Mouse (Mus musculus): ENCODE measurements around the gene Myog. TPM values are rescaled to one million over a fixed set of nuclear protein-coding genes. Genes with fewer than 3 reads are reported as not detected.
A peak's percentile ranks its signal among the peaks of the same experiment; 100 is the strongest.

The Myog gene
- polyA plus RNA-seq, 1 experiment = not detected

DNA sequence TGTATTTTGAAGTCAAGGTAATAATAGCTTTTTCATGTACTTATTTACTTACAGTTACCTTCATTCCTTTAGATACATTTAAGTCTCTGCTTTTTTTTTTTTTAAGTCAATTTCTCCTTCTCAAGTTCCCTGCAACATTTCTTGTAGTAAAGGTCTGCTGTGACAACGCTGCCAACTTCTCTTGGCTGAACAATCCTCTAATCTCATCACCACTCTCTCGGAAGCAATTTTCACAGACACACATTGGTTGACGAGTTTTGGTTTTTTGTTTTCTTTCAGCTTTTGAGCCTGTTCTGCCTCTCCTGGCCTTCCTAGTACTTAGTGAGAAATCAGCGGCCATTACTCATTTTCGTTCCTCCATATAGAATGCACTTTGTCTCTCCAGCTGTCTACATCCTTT is 9.6 kb upstream of the Myog start:
- TF ChIP-seq CTCF (IDR thresholded peaks at IDR 0.05; ENCODE audit: control insufficient read depth, insufficient read depth, low read length) (no peak), POLR2A (IDR thresholded peaks at IDR 0.05; ENCODE audit: borderline replicate concordance, control insufficient read depth, low read depth, low read length) (no peak)
- Histone ChIP-seq H3K4me3 (replicated peaks; ENCODE audit: control insufficient read depth, low read depth, low read length) (no peak overlapping the region), H3K27ac (ENCODE audit: control insufficient read depth, insufficient read depth, low read depth, low read length, poor library complexity) (no peak overlapping the region), H3K4me1 (ENCODE audit: control insufficient read depth, insufficient read depth, low read length) (no peaks in the 10 kb centered on the region)
- 79% methylated on average over 5 of the region's 5 CpGs for WGBS

DNA sequence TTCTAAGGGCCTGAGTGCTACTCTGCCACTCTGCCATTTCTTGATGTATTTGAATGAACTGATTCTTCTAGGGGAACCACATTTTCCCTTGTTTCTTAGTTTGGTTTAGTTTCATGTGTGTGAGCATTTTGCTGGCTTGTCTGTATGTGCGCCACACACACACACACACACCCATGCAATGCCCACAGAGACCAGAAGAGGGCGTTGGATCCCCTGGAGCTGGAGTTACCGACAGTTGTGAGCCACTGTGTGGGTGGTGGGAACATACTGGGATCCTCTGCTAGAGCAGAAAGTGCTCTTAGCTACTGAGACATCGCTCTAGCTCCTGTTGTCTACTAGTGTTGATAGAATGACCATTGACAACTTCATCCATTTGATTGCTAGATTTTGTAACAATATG is 8.2 kb upstream of the Myog start:
- H3K4me1 ChIP-seq (ENCODE audit: control insufficient read depth, insufficient read depth, low read length) = no peaks in the 10 kb centered on the region
- WGBS = 76% methylated on average over 4 of the region's 4 CpGs
- TF ChIP-seq CTCF (IDR thresholded peaks at IDR 0.05; ENCODE audit: control insufficient read depth, insufficient read depth, low read length) (no peak), POLR2A (IDR thresholded peaks at IDR 0.05; ENCODE audit: borderline replicate concordance, control insufficient read depth, low read depth, low read length) (no peak)

DNA sequence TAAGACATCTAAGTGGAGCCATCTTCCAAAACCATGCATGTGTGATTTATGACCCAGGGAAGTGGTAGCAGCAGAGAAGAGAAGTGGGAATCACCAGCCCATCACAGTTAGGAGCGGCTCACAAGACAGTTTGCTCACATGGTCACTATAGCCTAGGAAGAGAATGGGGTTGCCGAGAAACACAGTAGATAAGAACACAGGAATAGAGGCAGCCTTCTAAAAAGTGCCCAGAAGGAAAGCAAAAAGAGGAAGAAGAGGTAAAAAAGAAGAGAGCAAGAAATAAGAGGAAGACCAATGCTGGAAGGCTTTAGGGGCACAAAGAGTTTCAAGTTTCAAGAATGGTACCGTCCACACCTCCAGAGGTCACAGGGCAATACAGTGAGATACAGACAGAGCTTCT is 7.4 kb upstream of the Myog start:
- H3K27ac ChIP-seq (ENCODE audit: control insufficient read depth, insufficient read depth, low read depth, low read length, poor library complexity) = no peak overlapping the region
- TF ChIP-seq CTCF (IDR thresholded peaks at IDR 0.05; ENCODE audit: control insufficient read depth, insufficient read depth, low read length) (no peak), POLR2A (IDR thresholded peaks at IDR 0.05; ENCODE audit: borderline replicate concordance, control insufficient read depth, low read depth, low read length) (no peak)
- H3K4me3 ChIP-seq (replicated peaks; ENCODE audit: control insufficient read depth, low read depth, low read length) = no peak overlapping the region
- 30% methylated on average over 3 of the region's 3 CpGs for WGBS
- H3K4me1 ChIP-seq (ENCODE audit: control insufficient read depth, insufficient read depth, low read length) = no peaks in the 10 kb centered on the region

More for the DNA sequence above, 8.2 kb upstream of the Myog start:
- no peak overlapping the region for H3K4me3 ChIP-seq (replicated peaks; ENCODE audit: control insufficient read depth, low read depth, low read length)
- no peak overlapping the region for H3K27ac ChIP-seq (ENCODE audit: control insufficient read depth, insufficient read depth, low read depth, low read length, poor library complexity)

DNA sequence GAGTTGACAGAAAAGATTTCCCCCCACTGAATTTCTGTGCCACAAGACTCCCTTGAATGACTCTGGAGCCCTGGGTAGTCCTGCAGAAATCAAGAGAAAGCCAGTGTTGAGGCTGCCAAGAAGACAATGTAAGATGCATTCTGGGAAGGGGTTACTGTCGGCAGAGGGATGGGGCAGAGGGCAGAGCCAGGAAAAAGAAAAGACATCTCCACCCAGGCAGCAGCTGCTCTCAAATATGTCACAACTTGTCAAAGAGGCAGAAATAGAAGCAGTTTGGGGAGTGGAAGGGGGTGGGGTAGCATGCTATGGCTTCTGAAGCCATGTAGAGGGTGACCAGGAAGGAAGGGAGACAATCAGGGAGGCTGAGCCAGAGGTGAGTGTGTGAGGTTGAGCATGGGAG is 6.7 kb upstream of the Myog start:
- 42% methylated on average over 1 of the region's 1 CpGs for WGBS
- no peak overlapping the region for H3K4me3 ChIP-seq (replicated peaks; ENCODE audit: control insufficient read depth, low read depth, low read length)
- H3K27ac ChIP-seq (ENCODE audit: control insufficient read depth, insufficient read depth, low read depth, low read length, poor library complexity) = no peak overlapping the region
- H3K4me1 ChIP-seq (ENCODE audit: control insufficient read depth, insufficient read depth, low read length) = no peaks in the 10 kb centered on the region
- TF ChIP-seq CTCF (IDR thresholded peaks at IDR 0.05; ENCODE audit: control insufficient read depth, insufficient read depth, low read length) = no peak
- no peak for TF ChIP-seq POLR2A (IDR thresholded peaks at IDR 0.05; ENCODE audit: borderline replicate concordance, control insufficient read depth, low read depth, low read length)

DNA sequence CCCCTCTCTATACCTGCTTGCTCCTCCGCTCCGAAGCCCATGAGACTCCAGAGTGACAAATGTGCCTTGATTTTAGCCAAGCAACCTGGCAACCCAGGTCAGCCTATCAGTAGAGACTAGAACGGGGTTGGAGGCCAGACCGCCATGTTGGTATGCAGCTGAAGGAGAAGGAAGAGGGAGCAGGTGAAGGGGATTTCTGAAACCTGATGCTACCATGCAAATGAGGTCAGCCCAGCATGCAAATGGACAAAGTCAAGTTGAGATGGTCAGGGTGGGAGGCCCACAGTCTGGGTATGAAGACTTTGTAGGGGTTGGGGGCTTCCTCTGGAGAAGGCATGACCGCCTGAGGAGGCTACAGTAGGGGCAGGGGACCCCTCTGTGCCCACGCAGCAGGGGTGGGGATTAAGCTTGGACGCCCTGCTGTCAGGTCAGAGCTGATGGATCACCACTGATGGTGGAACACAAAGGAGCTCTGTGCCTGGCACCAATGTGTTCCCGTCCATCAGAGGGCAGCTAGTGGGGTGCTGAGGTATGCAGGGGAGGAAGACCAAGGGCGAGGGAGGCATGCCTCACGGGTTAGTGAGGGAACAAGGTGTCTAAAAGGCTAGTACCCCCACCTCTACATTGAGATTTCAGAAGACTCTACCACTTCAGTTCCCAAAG is 4.2 kb upstream of the Myog start:
- Histone ChIP-seq H3K4me3 (replicated peaks; ENCODE audit: control insufficient read depth, low read depth, low read length) (no peak overlapping the region), H3K4me1 (ENCODE audit: control insufficient read depth, insufficient read depth, low read length) (no peaks in the 10 kb centered on the region), H3K27ac (ENCODE audit: control insufficient read depth, insufficient read depth, low read depth, low read length, poor library complexity) (no peak overlapping the region)
- no peak for TF ChIP-seq CTCF (IDR thresholded peaks at IDR 0.05; ENCODE audit: control insufficient read depth, insufficient read depth, low read length)
- no peak for TF ChIP-seq POLR2A (IDR thresholded peaks at IDR 0.05; ENCODE audit: borderline replicate concordance, control insufficient read depth, low read depth, low read length)
- WGBS = 80% methylated on average over 10 of the region's 10 CpGs

DNA sequence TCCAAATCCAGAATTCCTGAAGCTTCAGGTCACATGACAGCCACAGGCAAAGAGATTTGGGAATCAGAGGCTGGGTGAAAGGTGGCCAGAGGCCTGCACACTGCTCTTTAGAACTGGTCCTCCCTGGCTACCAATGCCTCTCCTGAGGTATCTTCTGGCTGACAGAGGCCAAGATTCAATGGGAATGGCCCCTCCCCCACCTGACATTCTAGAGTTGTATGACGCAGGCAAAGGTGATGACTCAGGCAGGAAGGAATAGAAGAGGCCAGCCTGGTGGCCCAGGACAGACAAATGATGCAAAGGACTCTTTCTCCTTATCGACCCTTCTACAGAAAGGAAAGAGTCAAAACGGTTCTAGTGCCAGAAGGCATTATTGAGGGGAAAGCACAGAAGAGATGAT is 1.6 kb upstream of the Myog start:
- no peaks in the 10 kb centered on the region for H3K4me1 ChIP-seq (ENCODE audit: control insufficient read depth, insufficient read depth, low read length)
- no peak overlapping the region for H3K4me3 ChIP-seq (replicated peaks; ENCODE audit: control insufficient read depth, low read depth, low read length)
- TF ChIP-seq POLR2A (IDR thresholded peaks at IDR 0.05; ENCODE audit: borderline replicate concordance, control insufficient read depth, low read depth, low read length) (no peak), CTCF (IDR thresholded peaks at IDR 0.05; ENCODE audit: control insufficient read depth, insufficient read depth, low read length) (no peak)
- 52% methylated on average over 3 of the region's 3 CpGs for WGBS
- no peak overlapping the region for H3K27ac ChIP-seq (ENCODE audit: control insufficient read depth, insufficient read depth, low read depth, low read length, poor library complexity)

DNA sequence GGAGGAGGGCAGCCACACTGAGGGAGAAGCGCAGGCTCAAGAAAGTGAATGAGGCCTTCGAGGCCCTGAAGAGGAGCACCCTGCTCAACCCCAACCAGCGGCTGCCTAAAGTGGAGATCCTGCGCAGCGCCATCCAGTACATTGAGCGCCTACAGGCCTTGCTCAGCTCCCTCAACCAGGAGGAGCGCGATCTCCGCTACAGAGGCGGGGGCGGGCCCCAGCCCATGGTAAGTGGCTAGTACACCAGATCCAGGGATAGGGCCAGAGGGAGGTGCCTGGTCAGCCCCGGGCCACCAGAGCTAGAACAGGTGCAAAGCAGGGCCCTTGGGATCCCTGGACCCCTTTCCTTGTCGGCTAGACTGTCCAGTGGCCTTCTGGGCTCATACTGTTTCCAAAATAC is 511 bp downstream of the Myog start:
- H3K27ac ChIP-seq (ENCODE audit: control insufficient read depth, insufficient read depth, low read depth, low read length, poor library complexity) = no peak overlapping the region

DNA sequence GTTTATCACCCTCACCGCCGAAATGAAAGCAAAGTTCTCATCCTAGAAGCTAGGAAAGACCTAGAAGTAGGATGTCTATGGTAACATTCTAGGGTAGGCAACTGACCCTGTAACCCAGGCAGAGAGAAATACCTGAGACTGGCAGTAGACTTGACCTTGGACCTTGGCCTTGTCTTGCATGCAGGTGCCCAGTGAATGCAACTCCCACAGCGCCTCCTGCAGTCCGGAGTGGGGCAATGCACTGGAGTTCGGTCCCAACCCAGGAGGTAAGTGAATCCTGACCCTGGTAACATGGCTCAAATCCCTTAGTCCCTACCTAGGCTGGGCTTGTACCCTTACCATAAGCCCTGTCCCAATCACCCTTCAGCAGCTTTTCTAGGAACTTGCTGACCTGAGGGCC is 1.1 kb downstream of the Myog start:
- WGBS = 82% methylated on average over 5 of the region's 5 CpGs
- Histone ChIP-seq H3K4me3 (replicated peaks; ENCODE audit: control insufficient read depth, low read depth, low read length) (no peak overlapping the region), H3K4me1 (ENCODE audit: control insufficient read depth, insufficient read depth, low read length) (no peaks in the 10 kb centered on the region), H3K27ac (ENCODE audit: control insufficient read depth, insufficient read depth, low read depth, low read length, poor library complexity) (no peak overlapping the region)
- TF ChIP-seq POLR2A (IDR thresholded peaks at IDR 0.05; ENCODE audit: borderline replicate concordance, control insufficient read depth, low read depth, low read length) (no peak), CTCF (IDR thresholded peaks at IDR 0.05; ENCODE audit: control insufficient read depth, insufficient read depth, low read length) (peak; percentile 49; the same call in 1 of the 2 replicates)

More for the DNA sequence above, 511 bp downstream of the Myog start:
- no peak overlapping the region for H3K4me3 ChIP-seq (replicated peaks; ENCODE audit: control insufficient read depth, low read depth, low read length)
- 83% methylated on average over 13 of the region's 13 CpGs for WGBS
- TF ChIP-seq POLR2A (IDR thresholded peaks at IDR 0.05; ENCODE audit: borderline replicate concordance, control insufficient read depth, low read depth, low read length) (no peak), CTCF (IDR thresholded peaks at IDR 0.05; ENCODE audit: control insufficient read depth, insufficient read depth, low read length) (no peak)
- no peaks in the 10 kb centered on the region for H3K4me1 ChIP-seq (ENCODE audit: control insufficient read depth, insufficient read depth, low read length)

DNA sequence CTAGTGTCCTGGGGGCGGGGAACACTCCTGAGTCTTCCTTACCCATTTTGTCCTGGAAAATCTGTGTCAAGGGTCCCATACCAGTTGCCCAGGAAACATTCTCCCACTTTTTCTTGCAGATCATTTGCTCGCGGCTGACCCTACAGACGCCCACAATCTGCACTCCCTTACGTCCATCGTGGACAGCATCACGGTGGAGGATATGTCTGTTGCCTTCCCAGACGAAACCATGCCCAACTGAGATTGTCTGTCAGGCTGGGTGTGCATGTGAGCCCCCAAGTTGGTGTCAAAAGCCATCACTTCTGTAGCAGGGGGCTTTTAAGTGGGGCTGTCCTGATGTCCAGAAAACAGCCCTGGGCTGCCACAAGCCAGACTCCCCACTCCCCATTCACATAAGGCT is 1.8 kb downstream of the Myog start:
- WGBS = 82% methylated on average over 8 of the region's 8 CpGs
- TF ChIP-seq CTCF (IDR thresholded peaks at IDR 0.05; ENCODE audit: control insufficient read depth, insufficient read depth, low read length) (no peak), POLR2A (IDR thresholded peaks at IDR 0.05; ENCODE audit: borderline replicate concordance, control insufficient read depth, low read depth, low read length) (no peak)
- Histone ChIP-seq H3K4me1 (ENCODE audit: control insufficient read depth, insufficient read depth, low read length) (no peaks in the 10 kb centered on the region), H3K27ac (ENCODE audit: control insufficient read depth, insufficient read depth, low read depth, low read length, poor library complexity) (no peak overlapping the region), H3K4me3 (replicated peaks; ENCODE audit: control insufficient read depth, low read depth, low read length) (no peak overlapping the region)
